In the genomic region with DNA sequence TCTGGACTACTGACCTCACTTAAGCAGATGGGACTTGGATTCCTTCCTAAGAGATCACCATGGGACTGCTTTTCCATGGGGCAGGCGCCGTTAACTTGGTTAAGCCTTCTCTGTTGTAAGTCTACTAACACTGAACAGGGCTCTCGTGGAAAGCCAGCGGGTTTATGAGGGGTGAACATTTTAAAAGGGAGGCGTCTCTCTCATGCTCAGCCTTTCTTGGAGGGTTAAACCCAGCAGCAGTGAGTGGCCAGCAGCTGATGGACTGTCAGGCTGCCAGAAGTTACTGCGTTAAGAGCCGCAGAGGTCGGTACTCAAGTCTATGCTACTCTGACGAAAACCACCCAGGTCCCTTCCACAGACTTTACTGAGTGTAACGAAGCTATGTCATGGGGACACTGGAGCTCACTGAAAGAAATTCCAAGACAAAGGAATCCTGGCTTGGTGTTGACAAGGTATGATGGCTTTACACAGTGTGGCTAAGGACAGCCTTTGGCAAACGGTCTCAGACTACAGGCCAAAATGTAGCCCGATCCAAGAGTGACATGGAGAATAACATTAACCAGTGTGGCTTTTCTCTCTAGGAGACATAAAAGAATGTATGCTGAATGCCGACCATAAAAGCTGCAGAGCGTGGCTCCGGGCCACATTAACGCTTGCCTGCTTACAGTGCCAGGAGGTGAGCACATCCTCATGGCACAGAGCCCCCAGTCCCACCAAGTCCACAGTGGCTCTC, we compare ENCODE assay signal across 8 mouse cellular contexts.
DNase-seq lines count a peak whose midpoint lies in the region; ATAC-seq lines count a peak whose summit lies in the region.

No protein-coding gene starts in this region.

- H3K9me3 ChIP-seq in midbrain, embryonic 13.5 days: peaks cover 4% of the 10 kb centered on the region
- H3K9me3 ChIP-seq in midbrain, embryonic 11.5 days (ENCODE audit: control insufficient read depth, low read length): no peaks in the 10 kb centered on the region
- H3K9me3 ChIP-seq in limb, embryonic 13.5 days: peaks cover 4% of the 10 kb centered on the region

- no peak overlapping the region for H3K4me3 ChIP-seq in midbrain, embryonic 13.5 days (replicated peaks)
- no peak overlapping the region for H3K4me3 ChIP-seq in midbrain, embryonic 11.5 days (ENCODE audit: low read depth, low read length)
- H3K4me3 ChIP-seq in limb, embryonic 13.5 days: peak overlapping the region; percentile 32

- 81% methylated on average over 16 of the region's 16 CpGs for WGBS in midbrain, embryonic 13.5 days
- 91% methylated on average over 16 of the region's 16 CpGs for WGBS in midbrain, embryonic 11.5 days
- WGBS in limb, embryonic 13.5 days: 14% methylated on average over 16 of the region's 16 CpGs

- peaks cover 46% of the 10 kb centered on the region for H3K36me3 ChIP-seq in midbrain, embryonic 13.5 days
- H3K36me3 ChIP-seq in midbrain, embryonic 11.5 days (ENCODE audit: control insufficient read depth, insufficient read depth, low read length): peaks cover 2% of the 10 kb centered on the region; the same call in 1 of the 2 replicates
- peaks cover 21% of the 10 kb centered on the region for H3K36me3 ChIP-seq in limb, embryonic 13.5 days

- intact Hi-C loops in heart, postnatal 25 days (cut with DNase I): no loop called here

- no peaks in the 10 kb centered on the region for H3K27me3 ChIP-seq in midbrain, embryonic 13.5 days
- no peaks in the 10 kb centered on the region for H3K27me3 ChIP-seq in midbrain, embryonic 11.5 days (ENCODE audit: control insufficient read depth, insufficient read depth, low read length)
- no peaks in the 10 kb centered on the region for H3K27me3 ChIP-seq in limb, embryonic 13.5 days

- no peak overlapping the region for H3K4me2 ChIP-seq in midbrain, embryonic 13.5 days (replicated peaks)
- H3K4me2 ChIP-seq in midbrain, embryonic 11.5 days: no peak overlapping the region
- peak overlapping the region; percentile 54 for H3K4me2 ChIP-seq in limb, embryonic 13.5 days (replicated peaks)

- DNase-seq in midbrain, embryonic 11.5 days (ENCODE audit: low spot score, missing footprints): no peak
- peak; percentile 26 for DNase-seq in forelimb bud, embryonic 11.5 days (ENCODE audit: low read depth, low spot score)
- DNase-seq in heart, postnatal 25 days (ENCODE audit: low spot score): peak; percentile 18
- DNase-seq in urinary bladder, postnatal 14 days (ENCODE audit: low spot score): peak; percentile 52
- no peak for DNase-seq in testis, postnatal 14 days (ENCODE audit: low spot score)
- DNase-seq in layer of hippocampus, adult 11-12 months (ENCODE audit: low spot score): no peak

- no peaks in the 10 kb centered on the region; the same call in 1 of the 2 replicates for H3K4me1 ChIP-seq in midbrain, embryonic 13.5 days (replicated peaks)
- no peaks in the 10 kb centered on the region for H3K4me1 ChIP-seq in midbrain, embryonic 11.5 days (ENCODE audit: control insufficient read depth, insufficient read depth, low read length)
- H3K4me1 ChIP-seq in limb, embryonic 13.5 days: peaks cover 22% of the 10 kb centered on the region

- ATAC-seq in midbrain, embryonic 13.5 days: peak; percentile 68
- ATAC-seq in midbrain, embryonic 11.5 days (ENCODE audit: low FRiP score): no peak
- ATAC-seq in limb, embryonic 13.5 days (ENCODE audit: low FRiP score, low read depth): peak; percentile 88

- H3K9ac ChIP-seq in midbrain, embryonic 13.5 days (replicated peaks): no peak overlapping the region
- H3K9ac ChIP-seq in midbrain, embryonic 11.5 days (ENCODE audit: low read length): no peak overlapping the region
- H3K9ac ChIP-seq in limb, embryonic 13.5 days: peak overlapping the region; percentile 51; the same call in 1 of the 2 replicates

- peak overlapping the region; percentile 31 for H3K27ac ChIP-seq in midbrain, embryonic 13.5 days
- H3K27ac ChIP-seq in midbrain, embryonic 11.5 days (ENCODE audit: low read depth, low read length): no peak overlapping the region
- peak overlapping the region; percentile 89 for H3K27ac ChIP-seq in limb, embryonic 13.5 days

Comparison
In these comparisons a context has a peak if more than half of its experiments do, and no peak if none do; other contexts are left out.
1. DNase-seq: peak in forelimb bud, embryonic 11.5 days (single experiment), heart, postnatal 25 days (single experiment) and urinary bladder, postnatal 14 days (single experiment); none in midbrain, embryonic 11.5 days (single experiment), testis, postnatal 14 days (single experiment) and layer of hippocampus, adult 11-12 months (single experiment).